Mouse (Mus musculus) embryo, embryonic 11 days (tissue): ENCODE data around the gene Arid1a.
"Not testable (repeated sequence)": the region's sequence is repeated elsewhere in the genome, so short reads cannot be mapped to it uniquely, and the experiment has no call there.

Experiments
- DNase-seq: peaks from one replicate; pipeline ENCODE4 v3.0.0-alpha.2; 2015

Arid1a gene

GRCm38 (mm10) chr4:133649989-133650699 is 106.4 kb downstream of the Arid1a start, which contains the start of gene Zdhhc18:
TSS of gene Zdhhc18 (minus strand) at chr4:133650154.
- DNase-seq: peak; percentile 82

- DNase-seq: not testable (repeated sequence)
Measured at GRCm38 (mm10) chr4:133649464-133649863, 107.1 kb downstream of the Arid1a start.

- DNase-seq: no peak
Measured at GRCm38 (mm10) chr4:133645680-133646079, 110.9 kb downstream of the Arid1a start.

GRCm38 (mm10) chr4:133645195-133645594 is 111.4 kb downstream of the Arid1a start:
- no peak for DNase-seq

GRCm38 (mm10) chr4:133634043-133634410 is 122.5 kb downstream of the Arid1a start:
- DNase-seq: no peak

- peak; percentile 90 for DNase-seq
Measured at GRCm38 (mm10) chr4:133633332-133634042, 123.1 kb downstream of the Arid1a start.

GRCm38 (mm10) chr4:133632483-133633327 is 123.9 kb downstream of the Arid1a start:
- no peak for DNase-seq

GRCm38 (mm10) chr4:133631769-133632411 is 124.7 kb downstream of the Arid1a start:
- no peak for DNase-seq

- DNase-seq: no peak
Measured at GRCm38 (mm10) chr4:133631071-133631768, 125.3 kb downstream of the Arid1a start.

- no peak for DNase-seq
Measured at GRCm38 (mm10) chr4:133630326-133630920, 126.1 kb downstream of the Arid1a start.

- DNase-seq: no peak
Measured at GRCm38 (mm10) chr4:133629191-133629590, 127.4 kb downstream of the Arid1a start.
